Mouse (Mus musculus) urinary bladder, adult 18-20 months (tissue): ENCODE results near the gene Igsf6.
"Not testable (repeated sequence)": the region's sequence is repeated elsewhere in the genome, so short reads cannot be mapped to it uniquely, and the experiment has no call there.

Experiments used
- DNase-seq, 2 experiments: peaks; one replicate each; pipeline ENCODE4 v3.0.0; 2022; ENCODE audit warnings: low spot score in 2 of 2, mixed read lengths in 2 of 2

Igsf6 gene

DNA sequence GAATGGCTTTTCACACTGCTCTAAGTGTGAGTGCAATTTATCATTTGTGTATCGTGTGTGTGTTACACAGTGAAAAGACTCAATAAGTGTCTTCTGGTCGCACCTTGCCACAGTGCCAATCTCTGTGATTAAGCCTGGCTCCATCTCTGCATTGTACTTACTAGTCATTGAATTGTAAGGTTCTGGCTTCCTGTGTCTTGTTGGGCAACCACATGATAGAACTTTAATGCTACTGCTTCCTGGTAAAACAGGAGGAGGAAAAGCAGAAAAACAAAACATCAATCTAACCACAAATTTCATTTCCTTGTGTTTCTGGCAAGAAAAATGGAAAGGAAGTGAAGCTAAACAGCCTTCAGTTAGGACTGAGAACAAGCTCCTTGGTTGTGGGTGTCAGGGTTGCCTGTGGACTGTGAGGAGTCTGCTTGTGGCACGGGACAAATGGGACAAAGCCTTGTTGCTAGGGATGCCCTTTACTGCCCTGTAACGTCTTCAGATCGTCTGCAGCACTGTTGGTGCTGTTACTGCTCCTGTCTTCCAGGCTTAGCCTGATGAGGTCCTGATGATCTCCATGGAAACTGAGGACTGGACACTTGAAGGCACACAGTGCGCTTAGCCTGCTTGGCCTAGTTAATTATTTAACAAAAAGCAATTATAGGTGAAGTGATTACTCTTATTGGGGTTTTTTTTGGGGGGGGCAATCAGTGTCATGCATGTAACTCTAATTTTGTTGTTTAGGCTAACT lies 14.7 kb downstream of the Igsf6 start:
- no peak for DNase-seq

- DNase-seq: no peak
Measured at GRCm38 (mm10) chr7:121053071-121053470, 21.3 kb downstream of the Igsf6 start.

- no peak for DNase-seq
Measured at GRCm38 (mm10) chr7:121047624-121048023, 26.7 kb downstream of the Igsf6 start.

- DNase-seq: no peak
Measured at GRCm38 (mm10) chr7:121045671-121046453, 28.5 kb downstream of the Igsf6 start.

GRCm38 (mm10) chr7:121044251-121044650 lies 30.1 kb downstream of the Igsf6 start:
- no peak for DNase-seq

DNA sequence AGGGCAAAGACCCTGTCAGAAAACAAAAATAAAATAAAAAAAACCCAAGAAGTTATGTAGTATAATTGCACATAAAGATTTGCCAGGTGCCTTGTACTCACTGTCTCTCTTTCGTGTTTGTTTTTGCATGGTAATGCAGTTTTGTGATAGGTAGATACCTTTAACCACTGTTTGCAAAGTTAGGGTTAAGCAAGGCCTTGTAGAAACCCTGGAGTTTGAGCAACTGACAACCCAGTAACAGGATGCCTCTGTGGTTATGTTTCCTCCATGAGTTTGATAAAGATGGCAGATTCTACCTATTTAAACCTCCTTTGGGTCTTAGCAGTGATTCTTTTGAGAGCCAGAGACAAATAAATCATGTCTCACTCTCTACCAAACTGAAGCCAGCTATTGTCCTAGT lies 30.9 kb downstream of the Igsf6 start:
- no peak for DNase-seq

DNA sequence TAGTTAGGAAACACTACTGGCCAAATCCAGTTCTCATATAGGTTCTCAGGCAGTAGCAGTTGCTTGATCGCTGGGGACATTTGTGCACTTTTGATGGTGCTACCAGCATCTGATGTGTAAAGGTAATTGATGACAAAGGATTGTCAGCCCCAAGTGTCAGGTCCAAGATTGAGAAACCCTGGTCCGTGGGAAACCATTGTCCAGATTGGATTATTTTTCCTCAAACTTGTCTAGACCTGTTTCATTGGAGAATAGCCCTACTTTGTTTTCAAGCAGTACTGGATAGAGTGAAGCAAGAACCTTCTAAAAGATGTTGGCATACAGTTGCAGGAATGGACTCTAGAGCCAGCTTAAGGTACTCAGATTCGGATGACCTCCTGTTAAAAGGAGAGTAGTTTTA lies 31.4 kb downstream of the Igsf6 start:
- no peak for DNase-seq

DNA sequence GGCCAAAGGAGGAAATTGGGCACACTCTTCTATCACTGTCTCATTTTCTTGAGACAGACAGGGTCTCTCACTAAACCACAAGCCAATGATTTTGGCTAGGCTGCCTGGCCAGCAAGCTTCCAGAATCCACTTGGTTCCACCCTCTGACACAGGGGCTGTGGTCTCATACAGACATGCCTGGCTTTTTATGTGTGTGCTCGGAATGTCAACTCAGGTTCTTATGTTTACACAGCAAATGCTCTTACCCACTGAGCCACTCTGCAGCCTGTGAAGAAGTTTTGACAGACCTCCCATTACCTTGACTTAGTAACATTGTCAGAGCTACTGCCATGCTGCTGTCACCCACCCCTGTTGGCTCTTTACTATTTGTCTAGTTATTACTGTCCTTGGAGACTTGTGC lies 32.4 kb downstream of the Igsf6 start:
- DNase-seq: no peak

DNA sequence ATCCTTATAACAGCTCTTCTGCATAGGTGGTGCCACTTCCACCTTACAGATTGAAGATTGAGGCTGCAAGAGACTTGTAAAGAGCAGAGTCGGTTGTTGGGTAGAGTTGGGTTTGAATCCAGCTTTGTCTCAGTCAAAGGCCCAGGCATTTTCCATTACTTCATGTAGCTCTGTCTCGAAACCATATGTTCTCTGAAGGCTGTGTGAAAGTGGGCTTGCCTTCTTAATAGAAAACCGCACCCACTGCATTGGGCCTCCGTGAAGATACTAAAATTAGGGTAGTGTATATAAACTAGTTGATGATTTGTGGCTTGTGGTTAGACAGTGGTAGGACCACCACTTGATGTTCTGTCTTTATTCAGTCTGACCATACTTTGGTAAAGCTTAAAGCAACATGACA lies 33.8 kb downstream of the Igsf6 start:
- no peak for DNase-seq

DNA sequence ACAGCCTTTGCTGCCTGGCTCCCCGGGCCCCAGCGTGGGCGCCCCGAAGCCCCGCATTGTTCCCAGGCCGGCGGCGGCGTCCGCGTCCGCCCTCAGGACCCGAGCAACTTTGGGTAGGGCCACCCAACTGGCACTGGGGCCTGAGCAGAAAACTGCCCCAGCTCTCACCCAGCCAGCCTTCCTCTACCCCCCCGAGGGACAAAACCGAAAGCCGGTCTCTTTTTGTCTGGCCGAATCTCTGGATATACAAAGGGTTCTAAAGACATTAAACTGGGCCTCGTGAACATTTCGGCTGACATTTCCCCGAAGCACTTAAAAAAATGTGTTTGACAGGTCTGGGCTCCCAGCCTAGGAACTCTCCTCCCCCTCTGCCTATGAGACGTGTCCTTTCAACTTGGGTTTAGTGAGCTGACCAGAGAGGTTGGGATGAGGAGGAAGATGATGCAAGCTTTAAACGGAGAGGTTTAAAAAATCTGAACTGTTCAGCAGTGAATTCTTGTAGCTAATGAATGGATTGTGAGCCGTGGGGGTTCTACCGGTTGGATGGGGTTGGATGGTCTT lies 39.1 kb downstream of the Igsf6 start:
- peak; percentile 19 to 52 for DNase-seq

- DNase-seq: peak in 1 of 2 experiments; percentile 76
Measured at GRCm38 (mm10) chr7:121034701-121035141, 39.7 kb downstream of the Igsf6 start.

GRCm38 (mm10) chr7:121033856-121034652 lies 40.3 kb downstream of the Igsf6 start, which contains the start of gene Mettl9:
TSS of gene Mettl9 (plus strand) at chr7:121034445.
- DNase-seq: peak; percentile 87 to 91

DNA sequence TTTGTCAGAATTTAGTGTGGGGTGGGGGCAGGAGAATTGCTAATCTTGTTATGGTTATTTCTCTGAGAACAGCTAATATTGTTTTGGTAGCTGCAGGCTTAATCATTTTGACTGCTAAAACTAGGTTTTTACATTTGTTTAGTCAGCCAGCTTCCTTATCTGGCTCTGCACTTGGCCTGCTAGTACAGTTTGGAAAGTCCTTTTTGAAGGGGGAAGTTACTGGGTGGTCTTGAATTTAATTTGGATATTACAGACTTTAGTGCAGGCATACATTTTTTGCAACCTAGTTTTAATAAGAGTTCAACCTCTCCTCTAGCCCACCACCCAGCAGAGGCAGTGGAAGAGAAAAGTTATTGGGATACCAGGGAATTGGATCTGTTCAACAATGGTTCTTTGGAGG lies 44.4 kb downstream of the Igsf6 start:
- DNase-seq: not testable (repeated sequence)

- DNase-seq: no peak
Measured at GRCm38 (mm10) chr7:121026300-121026699, 48.1 kb downstream of the Igsf6 start.

DNA sequence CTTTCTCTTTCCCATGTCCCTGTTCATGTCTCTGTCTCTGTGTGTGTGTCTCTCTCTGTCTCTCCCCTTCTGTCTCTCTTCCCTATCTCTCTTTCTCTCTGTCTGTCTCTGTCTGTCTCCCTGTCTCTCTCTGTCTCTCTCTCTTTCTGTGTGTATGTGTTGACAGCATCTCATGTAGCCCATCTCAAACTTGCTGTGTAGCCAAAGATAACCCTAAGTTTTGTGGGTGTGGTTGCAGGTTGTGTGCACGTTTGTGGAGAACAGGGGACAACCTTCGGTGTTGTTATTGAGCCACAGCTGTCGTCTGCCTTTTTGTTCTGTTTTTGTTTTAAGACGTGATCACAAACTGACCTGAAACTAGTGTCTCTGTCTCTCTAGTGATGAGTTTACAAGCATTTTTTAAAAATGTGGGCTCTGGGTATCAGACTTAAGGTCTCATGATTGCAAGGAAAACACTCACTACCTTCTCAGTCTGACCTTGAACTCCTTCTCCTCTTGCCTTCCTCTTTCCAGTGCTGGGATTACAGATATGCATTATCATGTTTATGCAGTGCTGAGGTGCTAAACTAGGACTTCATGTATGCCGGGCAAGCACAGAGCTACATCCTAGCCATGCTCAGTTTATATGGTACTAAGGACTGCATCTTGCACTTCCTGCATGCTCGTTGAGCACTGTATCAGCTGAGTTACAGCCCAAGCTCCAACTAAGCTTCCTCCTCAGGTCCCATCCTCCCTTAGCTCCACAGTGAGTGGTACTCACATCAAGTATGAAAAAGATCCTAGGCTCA lies 49.0 kb downstream of the Igsf6 start:
- DNase-seq: no peak

DNA sequence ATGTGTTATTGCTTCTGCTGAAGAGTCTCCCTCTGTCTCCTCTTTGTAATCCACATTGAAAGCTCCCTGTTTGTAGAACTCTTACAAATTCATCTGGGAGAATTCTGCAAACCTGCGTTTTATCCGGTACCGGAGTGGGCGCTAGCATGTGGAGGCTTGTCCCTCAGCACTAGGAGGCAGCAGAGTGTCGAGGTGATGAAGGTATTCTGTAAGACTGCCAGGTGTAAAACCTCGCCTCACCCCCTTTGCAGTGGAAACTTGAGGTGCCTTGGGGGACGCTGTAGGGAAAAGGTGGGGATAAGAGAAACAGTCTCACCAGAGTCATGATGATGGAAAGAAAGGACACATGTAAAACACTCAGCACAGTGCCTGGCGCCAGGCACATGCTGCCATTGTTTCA lies 54.1 kb downstream of the Igsf6 start:
- no peak for DNase-seq

- no peak for DNase-seq
Measured at GRCm38 (mm10) chr7:121018778-121019177, 55.6 kb downstream of the Igsf6 start.

GRCm38 (mm10) chr7:121014486-121014885 lies 59.9 kb downstream of the Igsf6 start:
- DNase-seq: no peak
